In genomic region chr7:30089405-30089804, GRCm38 (mm10) we compare ENCODE assay signal across 9 mouse cellular contexts. TPM values are rescaled to one million over a fixed set of nuclear protein-coding genes. Genes with fewer than 3 reads are reported as not detected.
DNase-seq lines count a peak whose midpoint lies in the region; ATAC-seq and TF ChIP-seq lines count a peak whose summit lies in the region.
"Had no signal": no experiment of that assay in that cellular context is flagged by ENCODE, and none has a peak within 500 bp of the region (broad histone marks: within the 10 kb centered on the region; RNA-seq: fewer than 3 reads in every experiment).

No protein-coding gene starts in this region.

- H3K36me3 ChIP-seq in heart, embryonic 11.5 days (ENCODE audit: control insufficient read depth, insufficient read depth, low read length), result peaks cover 9% of the 10 kb centered on the region
- peaks cover 30% of the 10 kb centered on the region for H3K36me3 ChIP-seq in hindbrain, embryonic 10.5 days
- H3K36me3 ChIP-seq in midbrain, embryonic 10.5 days, result peaks cover 30% of the 10 kb centered on the region

- no peak overlapping the region for H3K27ac ChIP-seq in heart, embryonic 11.5 days (ENCODE audit: low read depth, low read length)
- no peak overlapping the region for H3K27ac ChIP-seq in bone marrow macrophage, adult 2 months (ENCODE audit: insufficient read depth, low read depth, low read length)
- H3K27ac ChIP-seq in hindbrain, embryonic 10.5 days, result peak overlapping the region; percentile 89
- peak overlapping the region; percentile 91 for H3K27ac ChIP-seq in midbrain, embryonic 10.5 days (replicated peaks)

- no peak for DNase-seq in heart, postnatal 4 days
- DNase-seq in hindbrain, embryonic 10.5 days (ENCODE audit: low spot score), result no peak
- no peak for DNase-seq in midbrain, embryonic 10.5 days (ENCODE audit: low spot score)
- DNase-seq in layer of hippocampus, postnatal 10 days (ENCODE audit: low spot score in 2 of 2), result no peak
- DNase-seq in kidney, postnatal 14 days, result no peak

- WGBS in heart, embryonic 11.5 days (ENCODE audit: insufficient replicate concordance), result 16% methylated on average over 6 of the region's 6 CpGs
- 21% methylated on average over 6 of the region's 6 CpGs for whole genome bisulfite sequencing in hindbrain, embryonic 10.5 days
- whole genome bisulfite sequencing in midbrain, embryonic 10.5 days, result 17% methylated on average over 6 of the region's 6 CpGs

- TF ChIP-seq CTCF in bone marrow macrophage, adult 2 months (IDR thresholded peaks at IDR 0.05; ENCODE audit: low read depth, low read length), result no peak

- no peak for TF ChIP-seq POLR2A in bone marrow macrophage, adult 2 months (IDR thresholded peaks at IDR 0.05; ENCODE audit: borderline replicate concordance, low read depth, low read length)

- no peaks in the 10 kb centered on the region for H3K9me3 ChIP-seq in heart, embryonic 11.5 days (replicated peaks; ENCODE audit: control insufficient read depth, low read length)
- H3K9me3 ChIP-seq in hindbrain, embryonic 10.5 days, result peaks cover 9% of the 10 kb centered on the region; the same call in 1 of the 2 replicates
- peaks cover 8% of the 10 kb centered on the region for H3K9me3 ChIP-seq in midbrain, embryonic 10.5 days (replicated peaks)

- peak overlapping the region; percentile 69 for H3K9ac ChIP-seq in heart, embryonic 11.5 days (ENCODE audit: low read depth, low read length)

- H3K4me2 ChIP-seq in heart, embryonic 11.5 days, result peak overlapping the region; percentile 94

- H3K4me1 ChIP-seq in heart, embryonic 11.5 days (ENCODE audit: control insufficient read depth, insufficient read depth, low read length), result peaks cover 9% of the 10 kb centered on the region; the same call in 1 of the 2 replicates
- peaks cover 10% of the 10 kb centered on the region for H3K4me1 ChIP-seq in bone marrow macrophage, adult 2 months (ENCODE audit: control insufficient read depth, insufficient read depth, low read length)
- peaks cover 33% of the 10 kb centered on the region for H3K4me1 ChIP-seq in hindbrain, embryonic 10.5 days (replicated peaks)
- H3K4me1 ChIP-seq in midbrain, embryonic 10.5 days, result peaks cover 36% of the 10 kb centered on the region

- peak overlapping the region; percentile 69 for H3K4me3 ChIP-seq in heart, embryonic 11.5 days (ENCODE audit: low read depth, low read length)
- H3K4me3 ChIP-seq in bone marrow macrophage, adult 2 months (ENCODE audit: insufficient read depth, low read length), result peak overlapping the region; percentile 95
- peak overlapping the region; percentile 66 for H3K4me3 ChIP-seq in hindbrain, embryonic 10.5 days
- peak overlapping the region; percentile 71 for H3K4me3 ChIP-seq in midbrain, embryonic 10.5 days

- H3K27me3 ChIP-seq in heart, embryonic 11.5 days (ENCODE audit: control insufficient read depth, insufficient read depth, low read length), result no peaks in the 10 kb centered on the region
- no peaks in the 10 kb centered on the region for H3K27me3 ChIP-seq in hindbrain, embryonic 10.5 days (ENCODE audit: insufficient read depth, poor library complexity, severe bottlenecking)
- H3K27me3 ChIP-seq in midbrain, embryonic 10.5 days (ENCODE audit: low read depth, poor library complexity, severe bottlenecking), result no peaks in the 10 kb centered on the region

- ATAC-seq in heart, embryonic 11.5 days (replicated peaks; ENCODE audit: insufficient number of reproducible peaks, low FRiP score, low TSS enrichment), result no peak
- no peak for ATAC-seq in erythroid progenitor cell, adult 5-6 weeks (replicated peaks; ENCODE audit: low FRiP score, poor library complexity, severe bottlenecking)

RNA-seq across cellular contexts. Expression of gene Gm26920, which starts 0.8 kb away (rescaled TPM):
- polyA plus RNA-seq in heart, embryonic 11.5 days (2014; fragmentation: Nextera tagmentation; extraction: Ambion mirVana), result 0.26 and 0.96 TPM in 2 replicates
- total RNA-seq in heart, postnatal 4 days (2021), result under 1 TPM in 1 of 2 experiments, not detected in 1; 0.74 TPM
- polyA plus RNA-seq in bone marrow macrophage, adult 2 months (2012; ENCODE audit: insufficient read depth, insufficient read length, missing spikeins), result not detected in 2 replicates
- polyA plus RNA-seq in hindbrain, embryonic 10.5 days (2016; fragmentation: Nextera tagmentation; extraction: Ambion mirVana), result 1.6 and 1.9 TPM in 2 replicates
- polyA plus RNA-seq in midbrain, embryonic 10.5 days (2016; fragmentation: Nextera tagmentation; extraction: Ambion mirVana), result 1.3 and 2.2 TPM in 2 replicates
- not detected in 2 replicates for total RNA-seq in erythroid progenitor cell, adult 5-6 weeks (2015; ENCODE audit: low replicate concordance)
- total RNA-seq in erythroid progenitor cell, adult 5-6 weeks (2017; ENCODE audit: low replicate concordance), result not detected in 2 replicates
- total RNA-seq in layer of hippocampus, postnatal 10 days (2021), result 1 to 10 TPM in 1 of 2 experiments, not detected in 1; 2.2 TPM
- polyA plus RNA-seq: testis, adult 2 months had no signal

RNA-seq across cellular contexts. Expression of gene Zfp566, which starts 0.9 kb away (rescaled TPM):
- polyA plus RNA-seq in heart, embryonic 11.5 days (2014; fragmentation: Nextera tagmentation; extraction: Ambion mirVana), result 7.4 and 8.1 TPM in 2 replicates
- 1 to 10 TPM; 2.8 to 3.5 TPM for total RNA-seq in heart, postnatal 4 days (2021)
- 1.6 and 2.8 TPM in 2 replicates for polyA plus RNA-seq in bone marrow macrophage, adult 2 months (2012; ENCODE audit: insufficient read depth, insufficient read length, missing spikeins)
- polyA plus RNA-seq in hindbrain, embryonic 10.5 days (2016; fragmentation: Nextera tagmentation; extraction: Ambion mirVana), result 14.5 and 14.9 TPM in 2 replicates
- polyA plus RNA-seq in midbrain, embryonic 10.5 days (2016; fragmentation: Nextera tagmentation; extraction: Ambion mirVana), result 14.3 and 18.5 TPM in 2 replicates
- 2.1 and 2.5 TPM in 2 replicates for total RNA-seq in erythroid progenitor cell, adult 5-6 weeks (2015; ENCODE audit: low replicate concordance)
- total RNA-seq in erythroid progenitor cell, adult 5-6 weeks (2017; ENCODE audit: low replicate concordance), result not detected in 2 replicates
- 10 to 100 TPM; 10.3 to 13.1 TPM for total RNA-seq in layer of hippocampus, postnatal 10 days (2021)

RNA-seq across cellular contexts. Expression of gene Zfp260, which starts 5.2 kb away (rescaled TPM):
- 87.2 and 96.0 TPM in 2 replicates for polyA plus RNA-seq in heart, embryonic 11.5 days (2014; fragmentation: Nextera tagmentation; extraction: Ambion mirVana)
- total RNA-seq in heart, postnatal 4 days (2021), result 10 to 100 TPM; 44.2 to 46.1 TPM
- polyA plus RNA-seq in bone marrow macrophage, adult 2 months (2012; ENCODE audit: insufficient read depth, insufficient read length, missing spikeins), result 40.2 and 49.9 TPM in 2 replicates
- 93.1 and 122 TPM in 2 replicates for polyA plus RNA-seq in hindbrain, embryonic 10.5 days (2016; fragmentation: Nextera tagmentation; extraction: Ambion mirVana)
- polyA plus RNA-seq in midbrain, embryonic 10.5 days (2016; fragmentation: Nextera tagmentation; extraction: Ambion mirVana), result 113 and 116 TPM in 2 replicates
- total RNA-seq in erythroid progenitor cell, adult 5-6 weeks (2015; ENCODE audit: low replicate concordance), result 16.2 and 26.8 TPM in 2 replicates
- 2.7 and 3.0 TPM in 2 replicates for total RNA-seq in erythroid progenitor cell, adult 5-6 weeks (2017; ENCODE audit: low replicate concordance)
- 10 to 100 TPM; 54.7 to 62.8 TPM for total RNA-seq in layer of hippocampus, postnatal 10 days (2021)

RNA-seq across cellular contexts. Expression of gene Zfp82, which starts 16.7 kb away (rescaled TPM):
- 4.1 TPM in 2 replicates for polyA plus RNA-seq in heart, embryonic 11.5 days (2014; fragmentation: Nextera tagmentation; extraction: Ambion mirVana)
- total RNA-seq in heart, postnatal 4 days (2021), result 1 to 10 TPM in 1 of 2 experiments, under 1 TPM in 1; 0.23 to 1.0 TPM
- 3.9 and 4.6 TPM in 2 replicates for polyA plus RNA-seq in bone marrow macrophage, adult 2 months (2012; ENCODE audit: insufficient read depth, insufficient read length, missing spikeins)
- 6.9 and 8.2 TPM in 2 replicates for polyA plus RNA-seq in hindbrain, embryonic 10.5 days (2016; fragmentation: Nextera tagmentation; extraction: Ambion mirVana)
- polyA plus RNA-seq in midbrain, embryonic 10.5 days (2016; fragmentation: Nextera tagmentation; extraction: Ambion mirVana), result 6.8 and 9.2 TPM in 2 replicates
- total RNA-seq in erythroid progenitor cell, adult 5-6 weeks (2015; ENCODE audit: low replicate concordance), result 0.84 and 4.0 TPM in 2 replicates
- total RNA-seq in erythroid progenitor cell, adult 5-6 weeks (2017; ENCODE audit: low replicate concordance), result 0.64 and 2.4 TPM in 2 replicates
- 1 to 10 TPM; 3.2 to 4.1 TPM for total RNA-seq in layer of hippocampus, postnatal 10 days (2021)

RNA-seq across cellular contexts. Expression of gene Zfp382, which starts 32.3 kb away (rescaled TPM):
- 5.3 and 5.8 TPM in 2 replicates for polyA plus RNA-seq in heart, embryonic 11.5 days (2014; fragmentation: Nextera tagmentation; extraction: Ambion mirVana)
- total RNA-seq in heart, postnatal 4 days (2021), result 10 to 100 TPM; 10.5 to 11.0 TPM
- polyA plus RNA-seq in bone marrow macrophage, adult 2 months (2012; ENCODE audit: insufficient read depth, insufficient read length, missing spikeins), result 7.7 and 8.9 TPM in 2 replicates
- polyA plus RNA-seq in hindbrain, embryonic 10.5 days (2016; fragmentation: Nextera tagmentation; extraction: Ambion mirVana), result 9.8 and 11.2 TPM in 2 replicates
- polyA plus RNA-seq in midbrain, embryonic 10.5 days (2016; fragmentation: Nextera tagmentation; extraction: Ambion mirVana), result 10.6 and 13.0 TPM in 2 replicates
- 5.4 and 7.9 TPM in 2 replicates for total RNA-seq in erythroid progenitor cell, adult 5-6 weeks (2015; ENCODE audit: low replicate concordance)
- total RNA-seq in erythroid progenitor cell, adult 5-6 weeks (2017; ENCODE audit: low replicate concordance), result 4.0 and 6.0 TPM in 2 replicates
- total RNA-seq in layer of hippocampus, postnatal 10 days (2021), result 10 to 100 TPM; 28.0 to 32.8 TPM

Comparison
In these comparisons a context has a peak if more than half of its experiments do, and no peak if none do; other contexts are left out.
1. H3K27ac ChIP-seq: peak in hindbrain, embryonic 10.5 days (single experiment) and midbrain, embryonic 10.5 days (single experiment); none in heart, embryonic 11.5 days (single experiment) and bone marrow macrophage, adult 2 months (single experiment).
2. Peak in every context shown above with its lines, with median percentiles within 50 percentile points of each other: H3K4me3 ChIP-seq.